Mouse (Mus musculus) CH12.LX (cell line): ENCODE measurements around the gene Grk5.

Experiments used
- CTCF ChIP-seq, 2 experiments: IDR thresholded peaks in 1 of 2; conservative IDR thresholded peaks in 1 of 2; 2 replicates each; pipeline ENCODE4 v1.5.1; 2011 to 2012; ENCODE audit warnings: low read depth in 2 of 2, low read length in 2 of 2, improper control_type of control experiment in 1 of 2, inconsistent platforms in 1 of 2, mild to moderate bottlenecking in 1 of 2, moderate library complexity in 1 of 2
- ETS1 ChIP-seq: conservative IDR thresholded peaks from 2 replicates; pipeline ENCODE4 v1.6.1; 2012; ENCODE audit warnings: low read depth, mild to moderate bottlenecking, inconsistent platforms, low read length, improper control_type of control experiment, moderate library complexity
- KAT2A ChIP-seq: IDR thresholded peaks from 2 replicates; pipeline ENCODE4 v1.6.1; 2012; ENCODE audit warnings: low read length, improper control_type of control experiment, inconsistent platforms; ENCODE audit not compliant: insufficient replicate concordance
- POLR2A ChIP-seq: IDR thresholded peaks from 2 replicates; pipeline ENCODE4 v1.6.1; 2011; ENCODE audit warnings: low read depth, mild to moderate bottlenecking, improper control_type of control experiment, low read length

GRCm38 (mm10) chr19:60981894-60982293 lies 92.3 kb downstream of the Grk5 start:
- TF ChIP-seq ETS1 (no peak), POLR2A (no peak), KAT2A (no peak), CTCF (conservative IDR thresholded peaks at IDR 0.05 in 1 of 2, IDR thresholded peaks at IDR 0.05 in 1 of 2; ENCODE audit: low read depth in 2 of 2, low read length in 2 of 2) (no peak)
